Mouse (Mus musculus): ENCODE measurements around the gene Pdhb.

DNA sequence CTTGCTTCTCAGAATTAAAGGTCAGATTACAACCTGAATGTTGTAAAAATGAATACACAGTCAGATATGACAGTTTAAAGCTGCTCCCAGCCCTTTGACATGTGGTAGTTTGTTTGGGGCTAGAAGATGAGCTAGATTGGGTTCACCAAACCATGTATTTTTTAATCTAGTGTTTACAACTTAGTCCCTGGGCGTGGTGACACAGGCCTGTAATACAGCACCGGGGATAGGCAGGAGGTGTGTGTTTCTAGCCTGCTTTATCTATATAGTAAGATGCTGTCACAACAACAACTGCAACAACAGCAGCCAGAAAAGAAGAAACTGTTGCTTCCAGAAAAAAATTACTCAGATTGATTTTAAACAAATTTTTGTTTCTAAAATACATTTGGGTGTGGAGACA lies 48.1 kb upstream of the Pdhb start:
- TF ChIP-seq MYOG (IDR thresholded peaks at IDR 0.05; ENCODE audit: control insufficient read depth in 1 of 3, insufficient read depth in 1 of 3, insufficient read length in 2 of 3, low read depth in 2 of 3) (no peak), POLR2A (IDR thresholded peaks at IDR 0.05; ENCODE audit: insufficient read length, low read depth) (no peak), MAX (IDR thresholded peaks at IDR 0.05; ENCODE audit: low read depth) (no peak), TCF12 (IDR thresholded peaks at IDR 0.05; ENCODE audit: insufficient read depth, poor library complexity, severe bottlenecking) (no peak), MYOD1 (IDR thresholded peaks at IDR 0.05; ENCODE audit: control insufficient read depth in 1 of 3, insufficient read length in 2 of 3, low read depth in 2 of 3) (no peak), E2F4 (IDR thresholded peaks at IDR 0.05; ENCODE audit: insufficient read depth) (no peak), CEBPB (IDR thresholded peaks at IDR 0.05; ENCODE audit: insufficient read depth, poor library complexity, severe bottlenecking) (no peak), TCF3 (IDR thresholded peaks at IDR 0.05; ENCODE audit: insufficient read length, low read depth) (no peak), USF1 (IDR thresholded peaks at IDR 0.05; ENCODE audit: low read depth) (no peak)

Measured in myocyte (in vitro differentiated cells).